Mouse (Mus musculus) limb, embryonic 14.5 days (tissue): Measurements from ENCODE around the gene Prkar1a. TPM values are rescaled to one million over a fixed set of nuclear protein-coding genes. Genes with fewer than 3 reads are reported as not detected.

Experiments used
- ATAC-seq: fragments of 200-750 bp; cut with Nextera tagmentation; 2 replicates; pipeline ENCODE4 v1.8.0; 2017; ENCODE audit warnings: low read depth, moderate number of reproducible peaks, moderate TSS enrichment; ENCODE audit not compliant: low FRiP score
- DNase-seq: peaks from one replicate; pipeline ENCODE4 v3.0.0-alpha.2; 2015; ENCODE audit warnings: low spot score
- H3K27ac ChIP-seq: fragments of 300-500 bp; sonication (generic); replicated peaks from 2 replicates; pipeline ENCODE4 v1.5.1; 2014; ENCODE audit warnings: low read depth, mild to moderate bottlenecking, low read length, moderate library complexity, mixed read lengths
- H3K27me3 ChIP-seq: fragments of 300-500 bp; sonication (generic); 2 replicates; pipeline ENCODE4 v1.6.1; 2014; ENCODE audit warnings: low read length, mixed read lengths; ENCODE audit not compliant: control insufficient read depth, insufficient read depth
- H3K36me3 ChIP-seq: fragments of 300-500 bp; sonication (generic); 2 replicates; pipeline ENCODE4 v1.6.1; 2014; ENCODE audit warnings: mild to moderate bottlenecking, low read length, moderate library complexity, mixed read lengths; ENCODE audit not compliant: control insufficient read depth, insufficient read depth
- H3K4me1 ChIP-seq: fragments of 300-500 bp; sonication (generic); 2 replicates; pipeline ENCODE4 v1.6.1; 2014; ENCODE audit warnings: antibody characterized with exemption, low read length, mixed read lengths; ENCODE audit not compliant: control insufficient read depth, insufficient read depth
- H3K4me2 ChIP-seq: fragments of 300-500 bp; sonication (generic); replicated peaks from 2 replicates; pipeline ENCODE4 v1.6.1; 2014; ENCODE audit warnings: low read depth, mild to moderate bottlenecking, low read length, moderate library complexity; ENCODE audit not compliant: severe bottlenecking
- H3K4me3 ChIP-seq: fragments of 300-500 bp; sonication (generic); replicated peaks from 2 replicates; pipeline ENCODE4 v1.5.1; 2014; ENCODE audit warnings: low read length
- H3K9ac ChIP-seq: fragments of 300-500 bp; sonication (generic); 2 replicates; pipeline ENCODE4 v1.6.1; 2014; ENCODE audit warnings: mild to moderate bottlenecking, low read depth, low read length, moderate library complexity; ENCODE audit not compliant: severe bottlenecking
- H3K9me3 ChIP-seq: fragments of 300-500 bp; sonication (generic); 2 replicates; pipeline ENCODE4 v1.6.1; 2016; ENCODE audit warnings: low read length; ENCODE audit not compliant: control insufficient read depth
- POLR2A ChIP-seq: fragments of 200-500 bp; IDR thresholded peaks from 2 replicates; pipeline ENCODE4 v1.8.0; 2012; ENCODE audit warnings: inconsistent platforms, mild to moderate bottlenecking, moderate library complexity, borderline replicate concordance; ENCODE audit not compliant: insufficient read depth, insufficient read length; ENCODE audit errors: extremely low read depth
- WGBS: fragments of 180-500 bp; shearing (Covaris S2); extraction: QIAGEN DNeasy Blood & Tissue Kit; methylation state at CpG from one replicate; pipeline ENCODE4 v1.1.7; 2014; 5-methylcytosine and 5-hydroxymethylcytosine counted together
- polyA plus RNA-seq, 2 experiments: library from polyadenylated mRNA; depleted of rRNA in 1 of 2; stranded (reverse) in 1 of 2; unstranded in 1 of 2; fragments of >200 nt; fragmentation: Nextera tagmentation in 1 of 2; extraction: Ambion mirVana in 1 of 2; gene quantifications; 2 replicates each; pipeline versions ENCODE4 v1.2.1 to v1.2.3; 2012 to 2014

The Prkar1a gene
- polyA plus RNA-seq, 2 experiments = 194 to 359 TPM

- 3% methylated on average over 31 of the region's 31 CpGs for WGBS
These were observed 933 bp downstream of the Prkar1a start for GRCm38 (mm10) chr11:109649975-109650701.

GRCm38 (mm10) chr11:109650788-109651565, 1.8 kb downstream of the Prkar1a start:
- 0% methylated on average over 26 of the region's 90 CpGs for WGBS
- Histone ChIP-seq H3K9ac (peak overlapping the region; percentile 88), H3K4me2 (peak overlapping the region; percentile 80), H3K9me3 (no peaks in the 10 kb centered on the region), H3K27me3 (no peaks in the 10 kb centered on the region), H3K4me3 (peak overlapping the region; percentile 95), H3K36me3 (peaks cover 23% of the 10 kb centered on the region), H3K4me1 (peaks cover 10% of the 10 kb centered on the region; the same call in 1 of the 2 replicates), H3K27ac (peak overlapping the region; percentile 95)
- TF ChIP-seq POLR2A = peak; percentile 88; the same call in 1 of the 2 replicates
- DNase-seq = peak; percentile 95
- ATAC-seq = peak; percentile 93

More at GRCm38 (mm10) chr11:109649975-109650701, 933 bp downstream of the Prkar1a start:
- H3K4me2 ChIP-seq = peak overlapping the region; percentile 80
- peak; percentile 56 for DNase-seq
- no peak for TF ChIP-seq POLR2A
- peaks cover 10% of the 10 kb centered on the region; the same call in 1 of the 2 replicates for H3K4me1 ChIP-seq
- no peaks in the 10 kb centered on the region for H3K27me3 ChIP-seq
- ATAC-seq = peak; percentile 64
- H3K9me3 ChIP-seq = no peaks in the 10 kb centered on the region
- peak overlapping the region; percentile 95; the same call in 1 of the 2 replicates for H3K27ac ChIP-seq
- peak overlapping the region; percentile 88 for H3K9ac ChIP-seq
- peak overlapping the region; percentile 95 for H3K4me3 ChIP-seq
- H3K36me3 ChIP-seq = peaks cover 15% of the 10 kb centered on the region

DNA sequence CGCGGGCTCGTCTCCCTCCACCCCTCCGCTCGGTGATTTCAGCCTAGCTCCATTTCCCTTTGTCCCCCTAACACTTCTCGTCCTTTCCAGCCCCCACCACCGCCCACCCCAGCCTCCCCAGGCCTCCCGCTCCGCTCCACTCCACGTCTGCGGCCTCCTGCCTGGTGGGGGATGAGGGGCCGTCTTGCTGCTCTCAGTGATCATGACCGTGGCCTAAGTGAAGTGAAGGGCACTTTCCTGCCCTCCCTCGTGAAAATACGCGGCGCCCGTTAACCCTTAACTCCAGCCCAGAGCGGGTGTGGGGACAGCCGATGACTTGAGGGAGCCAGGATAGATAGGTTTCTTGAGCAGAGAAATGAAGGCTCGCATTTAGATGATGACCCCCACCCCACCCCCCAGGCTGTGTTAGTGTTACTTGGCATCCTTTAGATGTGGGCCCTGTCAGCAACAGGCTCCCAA, 2.4 kb downstream of the Prkar1a start:
- WGBS = under 1% methylated on average over 21 of the region's 21 CpGs
- DNase-seq (no peak), ATAC-seq (peak; percentile 1; the same call in 1 of the 2 replicates)
- no peaks in the 10 kb centered on the region for H3K9me3 ChIP-seq
- peak overlapping the region; percentile 95 for H3K27ac ChIP-seq
- H3K27me3 ChIP-seq = no peaks in the 10 kb centered on the region
- peak overlapping the region; percentile 52 for H3K4me2 ChIP-seq
- peaks cover 30% of the 10 kb centered on the region for H3K36me3 ChIP-seq
- peak overlapping the region; percentile 88 for H3K9ac ChIP-seq
- no peak for TF ChIP-seq POLR2A
- H3K4me1 ChIP-seq = peaks cover 10% of the 10 kb centered on the region; the same call in 1 of the 2 replicates
- H3K4me3 ChIP-seq = peak overlapping the region; percentile 95

- TF ChIP-seq POLR2A = no peak
- no peaks in the 10 kb centered on the region for H3K9me3 ChIP-seq
- peak overlapping the region; percentile 52 for H3K4me2 ChIP-seq
- H3K4me3 ChIP-seq = peak overlapping the region; percentile 95
- WGBS = 70% methylated on average over 6 of the region's 6 CpGs
- peaks cover 38% of the 10 kb centered on the region for H3K36me3 ChIP-seq
- no peak for ATAC-seq
- peaks cover 10% of the 10 kb centered on the region; the same call in 1 of the 2 replicates for H3K4me1 ChIP-seq
- peak overlapping the region; percentile 88 for H3K9ac ChIP-seq
- H3K27ac ChIP-seq = no peak overlapping the region
- no peak for DNase-seq
- H3K27me3 ChIP-seq = no peaks in the 10 kb centered on the region
These were observed 3.3 kb downstream of the Prkar1a start for GRCm38 (mm10) chr11:109652505-109652904.

- 80% methylated on average over 8 of the region's 8 CpGs for WGBS
- Histone ChIP-seq H3K36me3 (peaks cover 38% of the 10 kb centered on the region), H3K9me3 (no peaks in the 10 kb centered on the region), H3K4me2 (peak overlapping the region; percentile 52), H3K27me3 (no peaks in the 10 kb centered on the region), H3K27ac (no peak overlapping the region), H3K4me3 (0 out of 2 replicates have a peak overlapping the region, but pooled peaks have one; percentile 95), H3K9ac (no peak overlapping the region), H3K4me1 (peaks cover 10% of the 10 kb centered on the region; the same call in 1 of the 2 replicates)
- DNase-seq (no peak), ATAC-seq (no peak)
- no peak for TF ChIP-seq POLR2A
These were observed 4.0 kb downstream of the Prkar1a start for GRCm38 (mm10) chr11:109653201-109653600.
